Mouse (Mus musculus): Measurements from ENCODE around the gene Lgals3.
A peak's percentile ranks its signal among the peaks of the same experiment; 100 is the strongest.
"Not testable (repeated sequence)": the region's sequence is repeated elsewhere in the genome, so short reads cannot be mapped to it uniquely, and the experiment has no call there.

The Lgals3 gene

GRCm38 (mm10) chr14:47367461-47367860 lies at the start of gene Lgals3:
Gene Lgals3, plus strand, starts transcription at chr14:47367751.
- peak; percentile 62 to 72 for DNase-seq

GRCm38 (mm10) chr14:47319362-47319761 lies 48.2 kb upstream of the Lgals3 start:
- no peak for DNase-seq

- DNase-seq: not testable (repeated sequence)
These were observed 46.0 kb upstream of the Lgals3 start for GRCm38 (mm10) chr14:47321581-47321980.

GRCm38 (mm10) chr14:47325965-47326761 lies 41.4 kb upstream of the Lgals3 start:
- no peak for DNase-seq

- no peak for DNase-seq
These were observed 40.2 kb upstream of the Lgals3 start for GRCm38 (mm10) chr14:47327347-47327746.

GRCm38 (mm10) chr14:47331920-47332319 lies 35.6 kb upstream of the Lgals3 start:
- DNase-seq: no peak

- DNase-seq: peak; percentile 58 to 86
These were observed 32.7 kb upstream of the Lgals3 start for GRCm38 (mm10) chr14:47334819-47335218.

- DNase-seq: no peak
These were observed 32.3 kb upstream of the Lgals3 start for GRCm38 (mm10) chr14:47335300-47335699.

GRCm38 (mm10) chr14:47340231-47340925 lies 27.2 kb upstream of the Lgals3 start:
- DNase-seq: no peak

- DNase-seq: no peak
These were observed 25.7 kb upstream of the Lgals3 start for GRCm38 (mm10) chr14:47341811-47342291.

GRCm38 (mm10) chr14:47346715-47347114 lies 20.8 kb upstream of the Lgals3 start:
- no peak for DNase-seq

GRCm38 (mm10) chr14:47350974-47351373 lies 16.6 kb upstream of the Lgals3 start:
- DNase-seq: no peak

GRCm38 (mm10) chr14:47352272-47352671 lies 15.3 kb upstream of the Lgals3 start:
- DNase-seq: no peak

GRCm38 (mm10) chr14:47353240-47353639 lies 14.3 kb upstream of the Lgals3 start:
- DNase-seq: no peak

GRCm38 (mm10) chr14:47354111-47354577 lies 13.4 kb upstream of the Lgals3 start:
- peak in 1 of 2 experiments; percentile 42 for DNase-seq

GRCm38 (mm10) chr14:47354948-47355347 lies 12.6 kb upstream of the Lgals3 start:
- peak in 1 of 2 experiments; percentile 27 for DNase-seq

GRCm38 (mm10) chr14:47356622-47357021 lies 10.9 kb upstream of the Lgals3 start:
- no peak for DNase-seq

- DNase-seq: no peak
These were observed 7.9 kb upstream of the Lgals3 start for GRCm38 (mm10) chr14:47359610-47360009.

GRCm38 (mm10) chr14:47361418-47361817 lies 6.1 kb upstream of the Lgals3 start:
- no peak for DNase-seq

- no peak for DNase-seq
These were observed 5.7 kb upstream of the Lgals3 start for GRCm38 (mm10) chr14:47361899-47362298.

GRCm38 (mm10) chr14:47364742-47365449 lies 2.7 kb upstream of the Lgals3 start:
- peak in 1 of 2 experiments; percentile 37 for DNase-seq

- DNase-seq: peak in 1 of 2 experiments; percentile 35
These were observed 650 bp upstream of the Lgals3 start for GRCm38 (mm10) chr14:47366881-47367321.

- no peak for DNase-seq
These were observed 2.2 kb downstream of the Lgals3 start for GRCm38 (mm10) chr14:47369741-47370140.
